Comparison of ENCODE assay signal across 8 mouse cellular contexts in the genomic region with DNA sequence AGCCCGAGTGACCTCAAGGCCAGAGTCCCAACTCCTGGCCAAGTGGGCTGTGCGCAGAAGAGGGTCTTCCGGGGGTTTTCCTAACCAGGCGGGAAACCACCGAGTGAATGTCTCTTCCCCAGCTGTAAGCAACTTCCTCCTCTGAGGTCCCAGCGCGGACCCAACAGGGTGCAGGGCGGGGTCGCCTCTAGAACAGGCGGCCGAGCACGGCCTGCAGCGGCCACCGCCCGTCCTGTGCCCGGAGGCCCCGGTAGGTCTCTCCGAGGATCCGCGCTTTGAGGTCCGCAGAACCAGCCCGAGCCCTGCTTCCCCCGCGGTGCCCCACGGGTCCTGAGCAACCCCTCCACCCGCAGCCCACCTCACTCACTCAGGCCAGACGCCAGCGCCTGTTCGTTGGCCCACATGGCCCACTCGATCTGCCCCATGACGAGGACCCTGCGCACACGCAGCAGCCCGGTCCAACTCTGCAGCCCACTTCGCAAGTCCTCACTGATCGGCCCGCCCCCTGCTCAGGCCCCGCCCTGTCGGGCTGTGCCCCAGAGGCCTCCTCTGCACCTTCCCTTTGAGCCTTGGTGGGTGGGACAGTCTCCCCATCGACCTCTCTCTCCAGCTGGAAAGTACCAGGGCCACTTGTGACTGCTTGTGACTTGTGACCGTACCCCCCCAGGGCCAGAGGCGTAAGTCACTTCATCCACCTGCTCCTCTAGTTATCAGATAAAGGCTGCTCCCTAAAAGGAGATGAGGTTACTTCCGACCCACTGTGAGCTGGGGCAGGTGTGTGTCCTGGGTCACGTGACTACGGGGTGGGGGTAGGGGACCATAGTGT. TPM values are rescaled to one million over a fixed set of nuclear protein-coding genes. Genes with fewer than 3 reads are reported as not detected.
DNase-seq lines count a peak whose midpoint lies in the region; ATAC-seq lines count a peak whose summit lies in the region.

Cyba (minus strand) TSS at position 488 of the 826 bp plus-strand sequence.

- intact Hi-C loops in heart, postnatal 10 days (cut with DNase I), result no loop called here

- DNase-seq in A20 (ENCODE audit: low read depth, low spot score), result peak; percentile 94
- DNase-seq in fibroblast of lung, adult 2 months (ENCODE audit: low read depth), result peak; percentile 28
- DNase-seq in heart, postnatal 10 days, result peak; percentile 78 to 79
- peak; percentile 84 to 91 for DNase-seq in kidney, postnatal 4 days
- DNase-seq in spleen, adult 18-20 months, result peak; percentile 84 to 88
- no peak for DNase-seq in right cerebral cortex, postnatal 14 days

- peak; percentile 70 for ATAC-seq in activated CD4-positive, CD25-positive, alpha-beta regulatory T cell, adult 4 months
- peak; percentile 56 for ATAC-seq in megakaryocyte progenitor cell, adult 5-6 weeks (replicated peaks; ENCODE audit: poor library complexity)

RNA-seq across cellular contexts. Expression of gene Cyba, which starts in this region (rescaled TPM):
- polyA plus RNA-seq in activated CD4-positive, CD25-positive, alpha-beta regulatory T cell, adult 4 months (2017; shearing (Covaris generic)), result 100 to 1,000 TPM; 750 to 796 TPM
- 10 to 100 TPM; 61.8 to 63.9 TPM for total RNA-seq in heart, postnatal 10 days (2021)
- total RNA-seq in megakaryocyte progenitor cell, adult 5-6 weeks (2015), result 123 and 166 TPM in 2 replicates
- total RNA-seq in megakaryocyte progenitor cell, adult 5-6 weeks (2017), result 94.4 and 117 TPM in 2 replicates
